Mouse (Mus musculus) layer of hippocampus, adult 9-11 months (tissue): ENCODE data around the gene Obsl1.

Experiments
- DNase-seq: peaks from one replicate; pipeline ENCODE4 v3.0.0; 2022

Gene Obsl1

DNA sequence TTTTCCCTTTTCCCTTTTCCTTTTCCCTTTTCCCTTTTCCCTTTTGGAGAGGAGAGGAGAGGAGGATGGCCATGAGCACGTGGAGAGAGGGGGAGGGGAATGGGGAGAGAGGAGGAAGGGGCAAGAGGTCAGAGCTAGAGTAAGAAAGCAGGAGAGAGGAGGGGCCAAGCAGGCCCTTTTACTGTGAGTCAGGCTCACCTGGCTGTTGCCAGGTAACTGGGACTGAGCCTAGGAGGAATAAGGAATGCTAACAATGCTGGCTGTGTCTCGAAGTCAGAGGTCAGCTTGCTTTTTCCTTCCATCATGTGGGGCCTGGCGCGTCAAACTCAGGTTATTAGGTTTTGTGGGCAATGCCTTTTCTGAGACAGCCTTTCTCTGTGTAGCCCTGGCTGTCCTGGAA lies 11.7 kb upstream of the Obsl1 start:
- DNase-seq: no peak

DNA sequence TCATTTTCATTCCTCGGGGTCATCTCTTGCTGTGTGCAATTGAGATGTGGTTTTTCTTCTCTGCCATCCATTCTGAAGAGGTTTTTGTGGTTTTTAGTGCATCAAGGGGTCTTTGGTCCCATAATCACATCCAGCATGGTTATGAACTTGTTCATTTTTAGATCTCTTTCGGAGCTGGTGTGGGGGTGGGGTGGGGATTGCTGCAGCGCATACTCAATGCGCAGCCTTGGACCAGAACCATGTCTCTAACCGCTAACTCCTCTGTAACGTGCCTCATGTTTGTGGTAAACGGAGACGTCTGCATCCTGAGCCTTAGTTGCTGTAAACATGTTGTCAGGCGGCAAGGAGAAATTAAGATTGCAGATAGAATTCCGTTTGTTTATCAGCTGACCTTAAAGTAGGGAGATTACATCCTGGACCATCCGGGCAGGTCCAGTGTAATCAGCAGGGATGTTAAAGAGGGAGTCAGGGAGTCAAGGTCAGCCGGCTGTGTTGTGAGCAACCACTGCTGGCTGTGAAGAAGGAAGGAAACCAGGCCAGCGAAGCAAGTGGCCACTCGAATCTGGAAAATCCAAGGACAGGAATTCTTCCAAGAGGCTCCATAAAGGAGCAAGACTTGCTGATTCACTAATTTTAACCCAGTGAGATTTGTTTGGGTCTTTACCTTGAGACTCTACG lies 10.6 kb upstream of the Obsl1 start:
- no peak for DNase-seq

DNA sequence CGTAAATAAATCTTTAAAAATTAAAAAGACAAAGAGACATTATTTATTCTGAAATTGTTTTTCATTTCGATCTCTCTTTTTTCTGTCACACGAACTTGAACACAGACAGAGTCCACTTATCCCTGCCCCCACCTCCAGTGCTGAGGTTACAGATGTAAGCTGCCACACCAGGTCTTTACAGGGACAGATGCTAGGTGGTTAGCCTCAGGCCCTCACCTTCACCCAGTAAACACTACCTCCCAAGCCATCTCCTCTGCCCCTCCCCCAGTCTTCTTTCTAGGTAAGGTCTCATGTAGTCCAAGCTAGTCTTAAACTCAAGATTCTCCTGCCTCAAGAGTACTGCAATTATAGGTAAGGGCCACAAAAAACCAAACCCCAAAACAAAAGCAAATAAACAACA lies 6.3 kb upstream of the Obsl1 start:
- no peak for DNase-seq

DNA sequence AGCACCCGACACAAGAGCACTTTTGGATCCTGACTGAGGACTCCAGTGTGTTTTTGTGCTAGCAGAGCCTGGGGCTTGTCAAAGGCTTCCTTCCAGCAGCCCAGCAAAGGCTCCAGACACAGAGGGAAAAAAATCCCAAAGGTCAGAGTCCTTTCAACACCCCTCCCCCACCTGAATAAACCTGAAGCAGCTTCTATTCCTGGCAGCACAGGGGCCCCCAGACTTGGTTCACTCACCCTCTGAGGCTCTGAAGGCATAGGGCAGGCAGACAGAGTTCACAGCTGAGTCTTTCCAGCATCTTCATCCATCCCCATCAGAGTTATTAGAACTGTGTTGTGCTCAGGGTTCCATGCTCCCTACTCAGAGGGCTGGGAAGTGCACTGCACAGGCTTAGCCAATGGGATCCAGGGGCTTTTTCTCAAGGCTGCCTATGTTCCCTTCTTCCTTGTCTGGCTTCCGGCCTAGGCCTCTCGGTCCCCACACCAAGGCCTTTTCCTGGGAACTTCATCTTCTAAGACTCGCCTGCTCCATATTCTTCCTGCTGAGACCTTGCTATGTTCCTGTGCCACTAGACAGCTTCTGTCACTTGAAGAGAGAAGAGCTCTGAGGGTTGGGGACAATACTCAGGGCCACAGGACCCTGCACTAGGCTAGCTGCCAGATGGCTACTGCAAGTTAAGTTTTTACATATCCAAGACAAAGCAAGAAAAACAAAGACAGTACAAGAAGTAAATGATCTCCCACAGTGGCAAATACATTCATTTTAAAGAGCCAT lies 5.4 kb upstream of the Obsl1 start:
- DNase-seq: no peak

DNA sequence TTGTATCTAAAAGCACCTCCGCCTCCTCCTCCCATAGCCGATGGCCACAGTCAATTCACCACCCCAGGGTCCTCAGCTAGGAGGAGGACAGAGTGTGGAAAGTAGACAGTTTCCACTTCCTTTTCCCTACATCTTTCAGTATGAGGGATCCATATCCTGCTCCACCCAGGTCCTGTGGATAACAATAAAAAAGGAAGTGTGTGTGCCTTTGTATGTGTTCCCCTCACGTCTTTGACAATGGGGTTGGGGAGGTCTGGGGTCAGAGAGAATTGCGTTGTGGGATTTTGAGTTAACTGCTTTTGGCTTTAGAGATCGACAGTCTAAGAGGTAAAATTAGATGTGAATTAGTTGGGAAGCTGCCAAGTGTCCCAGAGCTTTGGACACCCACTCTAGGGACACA lies 3.9 kb upstream of the Obsl1 start:
- DNase-seq: no peak

DNA sequence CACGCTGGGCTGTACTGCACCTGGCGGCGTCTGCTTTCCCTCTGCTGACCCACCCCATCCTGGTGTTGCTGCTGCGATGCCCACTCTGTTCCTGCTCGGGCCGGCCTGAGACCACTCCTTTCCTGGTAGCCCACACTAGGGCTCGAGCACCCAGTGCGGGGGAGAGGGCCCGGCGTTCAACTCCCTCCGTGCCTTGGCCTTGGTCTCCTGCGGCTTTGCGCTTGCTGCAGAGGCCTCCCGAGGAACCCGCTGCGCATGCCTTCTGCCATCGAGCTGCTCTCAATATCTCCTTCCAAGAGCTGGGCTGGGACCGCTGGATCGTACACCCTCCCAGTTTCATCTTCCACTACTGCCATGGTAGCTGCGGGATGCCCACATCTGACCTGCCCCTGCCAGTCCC lies 3.3 kb upstream of the Obsl1 start:
- no peak for DNase-seq

DNA sequence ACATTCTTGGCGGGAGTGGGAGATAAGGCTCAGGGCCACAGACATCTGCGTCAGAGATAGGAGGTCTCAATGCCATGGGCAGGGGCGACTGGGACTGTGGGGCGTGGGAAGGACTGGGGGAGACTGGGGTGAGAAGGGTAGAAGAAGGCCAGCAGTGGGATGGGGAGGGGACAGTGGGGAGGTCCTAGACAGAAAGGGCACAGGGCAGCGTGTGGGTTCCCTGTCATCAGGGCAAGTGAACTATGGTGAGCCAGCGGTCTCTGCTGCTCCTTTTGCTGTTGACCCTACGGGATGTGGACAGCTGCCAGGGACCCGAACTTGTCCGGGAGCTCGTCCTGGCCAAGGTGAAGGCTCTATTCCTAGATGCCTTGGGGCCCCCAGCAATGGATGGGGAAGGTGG lies 754 bp upstream of the Obsl1 start, which contains the start of gene Inha:
Gene Inha (plus strand): TSS at position 72 of the 400 bp plus-strand sequence.
- DNase-seq: no peak

DNA sequence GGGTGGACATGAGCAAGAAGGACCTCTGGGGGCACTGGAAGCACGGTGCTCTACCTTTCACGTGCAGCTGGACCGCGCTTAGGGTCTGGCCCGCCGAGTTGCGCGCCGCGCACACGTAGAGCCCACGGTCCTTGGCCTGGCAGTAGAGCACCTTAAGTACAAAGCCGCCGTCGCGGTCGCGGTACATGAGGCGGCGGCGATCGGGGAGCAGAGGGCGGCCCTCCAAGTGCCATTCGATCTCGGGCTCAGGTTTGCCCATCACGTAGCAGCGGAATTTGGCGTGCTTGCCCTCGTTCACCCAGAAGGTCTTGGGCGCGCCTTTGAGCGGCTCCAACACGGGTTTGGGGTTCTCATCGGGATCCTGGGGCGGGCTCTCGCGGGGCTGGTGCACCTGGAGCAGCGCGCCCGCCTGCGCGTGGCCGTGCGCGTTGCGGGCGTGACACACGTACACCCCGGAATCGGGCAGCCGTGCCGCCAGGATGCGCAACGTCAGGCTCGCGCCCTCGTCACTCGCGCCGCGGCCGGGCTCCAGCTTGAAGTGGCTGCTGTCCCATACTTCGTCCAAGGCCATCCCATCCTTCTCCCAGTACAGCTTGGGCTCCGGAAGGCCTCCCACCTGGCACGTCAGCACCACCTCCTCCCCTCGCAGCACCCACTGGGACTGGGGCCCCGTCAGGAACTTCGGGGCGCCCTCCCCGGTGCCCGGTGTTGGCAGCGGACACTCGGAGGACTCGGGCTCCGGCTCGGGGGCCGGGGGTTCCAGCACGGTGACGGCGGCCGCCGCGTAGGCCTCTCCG lies 895 bp downstream of the Obsl1 start:
- DNase-seq: peak; percentile 78

DNA sequence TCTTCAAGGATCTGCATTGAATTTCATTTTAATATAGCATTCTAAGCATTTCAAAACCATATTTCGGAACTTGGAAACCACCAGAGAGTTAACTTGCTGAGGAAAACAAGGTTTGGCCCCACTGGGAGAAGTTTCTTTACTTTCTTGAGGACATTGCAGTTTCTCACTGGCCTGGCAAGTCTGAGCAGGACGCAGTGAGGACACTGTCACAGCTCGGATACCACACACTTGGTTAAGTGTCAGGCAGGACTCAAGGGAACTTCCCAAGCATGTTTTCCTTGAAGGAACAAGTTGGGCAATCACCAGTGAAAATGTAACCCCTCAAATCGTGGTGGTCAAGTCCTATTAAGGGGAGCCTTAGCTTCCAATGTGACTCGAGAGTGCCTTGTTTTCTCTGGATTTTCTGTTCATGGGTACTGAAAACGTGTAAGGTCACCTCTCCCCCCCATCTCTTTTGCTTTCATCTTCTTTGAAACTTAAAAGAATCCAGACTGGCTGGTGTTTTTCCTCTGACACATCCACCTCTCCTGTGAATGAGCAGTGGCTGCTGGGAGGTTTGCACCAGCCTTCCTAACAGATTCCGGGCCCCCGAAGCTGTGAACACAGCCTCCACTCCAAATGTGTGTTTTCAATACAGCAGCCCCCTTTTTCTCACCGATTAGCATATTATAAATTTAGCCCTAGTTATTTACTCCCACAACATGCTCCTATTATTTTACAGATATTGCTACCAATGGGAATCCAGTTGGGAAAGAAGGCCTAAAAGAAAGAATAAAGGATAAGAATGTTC lies 1.8 kb downstream of the Obsl1 start:
- DNase-seq: peak; percentile 82

DNA sequence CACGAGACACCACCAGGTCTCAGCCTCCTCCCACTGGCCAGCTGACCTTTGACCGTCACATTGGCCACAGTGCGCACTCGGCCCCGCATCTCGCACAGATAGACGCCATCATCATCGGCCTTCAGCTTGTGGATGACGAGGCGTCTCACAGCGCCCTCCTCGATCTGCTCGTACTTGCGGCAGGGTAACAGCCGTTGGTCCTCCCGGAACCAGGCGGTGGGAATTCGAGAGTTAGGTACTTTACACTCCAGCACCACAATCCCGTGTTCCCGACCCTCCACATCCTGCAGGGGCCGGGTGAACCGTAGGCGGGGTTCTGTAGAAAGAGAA lies 2.6 kb downstream of the Obsl1 start:
- no peak for DNase-seq

DNA sequence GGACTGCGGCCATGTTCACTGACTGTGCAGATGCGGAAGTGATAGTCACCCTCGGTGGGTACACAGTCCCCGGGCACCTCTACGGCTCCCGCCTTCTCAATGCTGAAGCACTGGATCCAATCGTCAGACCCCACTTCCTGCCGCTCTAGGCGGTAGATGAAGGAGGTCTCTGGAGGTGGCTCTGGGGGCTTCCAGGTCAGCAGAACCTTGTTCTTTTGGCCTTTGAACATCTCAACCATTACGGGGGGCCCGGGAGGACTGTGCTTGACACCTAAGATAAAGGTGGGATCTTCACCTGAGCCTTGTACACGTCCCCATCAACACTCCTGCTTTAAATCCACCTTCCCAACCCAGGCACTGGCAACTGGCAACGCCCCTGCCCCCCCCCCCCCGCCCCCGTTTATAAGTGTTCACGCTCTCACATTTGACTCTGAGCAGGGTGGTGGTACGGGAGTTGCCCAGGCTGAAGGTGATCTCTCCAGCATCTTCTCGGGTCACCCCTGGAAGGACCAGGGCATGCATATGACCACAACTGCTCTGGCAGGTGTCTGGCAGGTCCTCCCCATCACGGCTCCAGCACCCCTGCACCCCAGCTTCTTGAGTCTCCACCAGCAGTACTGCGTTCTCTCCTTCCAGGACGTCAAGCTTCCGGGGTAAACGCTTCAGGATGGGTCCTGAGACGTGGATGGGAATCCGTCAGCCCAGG lies 3.2 kb downstream of the Obsl1 start:
- DNase-seq: no peak

DNA sequence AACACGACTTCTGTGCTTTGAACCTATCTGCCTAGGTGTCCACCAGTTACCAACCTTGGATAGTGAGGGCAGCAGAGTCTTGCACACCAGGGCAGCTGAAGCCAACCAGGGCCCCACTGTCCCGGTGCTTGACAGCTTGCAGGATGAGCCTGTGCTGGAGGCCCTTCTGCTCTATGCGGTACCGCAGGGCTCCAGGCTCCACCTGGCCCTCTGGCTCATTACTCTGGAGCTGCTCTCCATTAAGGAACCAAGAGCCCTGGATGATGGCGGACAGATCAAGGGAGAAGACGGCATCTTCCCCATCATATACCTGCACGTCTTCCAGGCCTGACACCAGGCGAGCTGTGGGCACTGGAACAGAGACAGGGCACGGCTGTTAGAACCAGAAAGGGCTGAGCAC lies 4.3 kb downstream of the Obsl1 start:
- no peak for DNase-seq

DNA sequence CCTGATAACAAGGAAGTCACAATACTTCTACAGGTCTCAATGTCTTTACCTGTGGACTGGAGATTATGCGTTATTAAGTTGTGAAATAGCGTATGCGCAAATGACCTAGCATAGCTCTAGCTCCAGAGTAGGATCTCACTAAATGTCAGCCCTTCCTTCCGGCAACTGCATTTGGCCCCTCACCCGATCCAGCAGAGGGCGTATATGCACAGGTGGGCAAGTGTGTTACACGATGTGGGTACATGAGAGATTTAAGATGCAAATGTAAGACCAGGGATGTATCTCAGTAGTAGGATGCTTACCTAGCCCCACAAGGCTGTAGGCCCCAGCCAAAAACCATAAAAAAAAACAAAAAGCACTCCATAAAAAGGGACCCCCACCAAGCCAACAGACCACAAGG lies 6.8 kb downstream of the Obsl1 start:
- no peak for DNase-seq

DNA sequence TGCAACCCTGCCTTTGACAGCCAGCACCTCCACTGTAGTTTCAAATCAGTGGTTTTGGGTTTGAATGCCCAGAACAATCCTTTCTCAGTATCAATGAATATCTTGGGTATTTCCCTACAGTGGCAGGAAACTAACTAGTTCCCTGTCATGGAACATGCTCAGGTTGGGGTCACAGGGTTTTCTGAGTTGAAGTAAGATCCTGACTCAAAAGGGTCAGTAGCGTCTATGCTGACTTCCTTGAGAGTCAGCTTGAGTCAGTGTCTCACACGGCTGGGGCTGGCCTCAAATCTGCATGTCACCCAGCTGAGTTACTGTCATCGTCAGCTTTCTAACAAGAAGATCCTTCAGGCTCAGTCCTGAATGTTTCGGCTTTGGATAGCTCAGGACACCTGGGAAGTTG lies 7.4 kb downstream of the Obsl1 start:
- DNase-seq: no peak

DNA sequence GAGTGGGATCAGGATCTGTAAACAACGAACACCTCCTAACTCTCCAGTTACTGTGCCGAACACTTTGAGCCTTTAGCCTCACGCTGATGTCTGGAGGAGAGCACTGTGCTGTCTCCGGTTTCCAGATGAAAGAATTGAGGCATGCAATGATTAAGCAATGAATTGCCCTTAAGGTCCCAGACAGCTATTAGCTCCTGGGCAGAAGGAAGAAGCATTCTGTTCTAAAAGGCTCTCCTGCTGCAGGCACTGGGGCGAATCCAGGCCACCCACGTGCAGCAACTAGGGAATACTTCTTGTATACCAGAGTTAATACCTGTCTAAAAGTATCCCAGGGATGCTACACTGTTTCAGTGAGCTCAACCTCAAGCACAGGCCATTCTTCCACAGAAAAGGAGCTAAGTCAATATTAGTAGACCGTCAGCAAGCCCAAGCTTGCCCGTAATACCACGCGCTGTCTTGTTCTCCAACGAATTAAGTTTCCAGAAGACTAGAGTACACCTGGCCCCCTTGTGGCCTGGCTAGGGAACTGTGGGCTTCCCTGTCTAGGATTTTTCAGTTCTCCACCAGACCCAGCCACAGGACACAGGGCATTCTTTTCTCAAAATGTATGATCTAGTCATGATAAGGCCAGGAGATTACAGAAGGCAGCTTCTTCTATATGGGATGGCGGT lies 11.2 kb downstream of the Obsl1 start:
- no peak for DNase-seq

DNA sequence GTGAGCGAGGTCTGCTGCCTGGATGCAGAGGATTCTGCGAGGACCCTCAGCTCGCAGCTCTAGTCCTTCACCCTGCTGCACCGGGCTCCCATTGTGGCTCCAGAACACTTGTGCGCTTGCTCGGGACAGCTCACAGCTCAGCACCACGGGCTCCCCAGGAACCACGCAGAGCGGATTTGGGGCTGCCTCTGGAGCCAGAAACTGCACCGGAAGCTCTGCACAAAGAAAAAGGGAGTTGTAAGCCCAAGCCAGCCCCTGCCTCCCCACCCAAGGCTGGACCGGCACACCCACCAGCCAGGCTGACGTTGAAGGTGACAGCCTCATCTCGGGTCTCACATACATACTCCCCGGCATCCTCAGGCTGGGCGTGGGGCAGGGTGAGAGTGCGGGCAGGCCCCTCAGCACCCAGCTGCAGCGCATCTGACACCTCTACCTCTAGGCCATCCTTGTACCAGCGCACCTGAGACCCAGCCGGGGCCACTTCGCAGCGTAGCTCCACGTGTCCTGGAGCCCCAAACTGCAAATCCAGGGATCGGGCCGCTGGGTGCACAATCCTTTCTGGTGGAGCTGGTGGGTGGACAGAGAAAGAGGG lies 13.6 kb downstream of the Obsl1 start:
- no peak for DNase-seq

DNA sequence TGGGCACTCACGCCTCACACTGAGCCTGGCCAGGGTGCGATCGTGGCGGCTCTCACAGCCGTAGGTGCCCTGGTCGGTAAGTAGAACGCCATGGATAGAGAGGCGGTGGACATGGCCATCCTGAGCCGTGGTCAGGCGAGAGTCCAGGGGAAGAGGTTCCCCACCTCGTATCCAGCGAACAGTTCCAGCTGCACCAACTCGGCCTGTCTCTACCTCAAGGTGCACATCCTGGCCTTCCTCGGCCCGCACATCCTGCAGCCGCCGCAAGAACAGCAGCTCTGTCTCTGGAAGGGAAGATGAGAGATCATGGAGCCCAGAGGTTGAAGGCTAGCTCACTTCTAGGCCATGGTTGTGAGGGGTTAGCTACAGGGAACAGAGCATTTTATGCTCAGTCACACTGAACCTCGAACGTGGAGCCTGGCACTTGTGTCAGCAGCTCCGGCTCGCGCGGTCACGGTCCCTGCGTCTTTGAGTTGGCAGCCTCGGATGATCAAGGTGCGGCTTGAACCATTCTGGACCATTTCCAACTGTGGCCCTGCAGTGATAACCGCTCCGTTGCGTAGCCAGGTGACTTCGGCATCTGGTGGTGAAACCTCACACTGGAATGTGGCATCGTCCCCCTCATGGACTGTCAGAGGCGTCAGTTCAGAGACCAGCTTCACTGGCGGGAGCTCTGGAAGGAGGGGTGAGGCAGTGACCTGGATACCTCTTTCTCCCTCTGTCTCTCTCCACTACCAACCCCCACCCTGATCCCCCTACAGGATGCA lies 15.3 kb downstream of the Obsl1 start:
- DNase-seq: no peak

DNA sequence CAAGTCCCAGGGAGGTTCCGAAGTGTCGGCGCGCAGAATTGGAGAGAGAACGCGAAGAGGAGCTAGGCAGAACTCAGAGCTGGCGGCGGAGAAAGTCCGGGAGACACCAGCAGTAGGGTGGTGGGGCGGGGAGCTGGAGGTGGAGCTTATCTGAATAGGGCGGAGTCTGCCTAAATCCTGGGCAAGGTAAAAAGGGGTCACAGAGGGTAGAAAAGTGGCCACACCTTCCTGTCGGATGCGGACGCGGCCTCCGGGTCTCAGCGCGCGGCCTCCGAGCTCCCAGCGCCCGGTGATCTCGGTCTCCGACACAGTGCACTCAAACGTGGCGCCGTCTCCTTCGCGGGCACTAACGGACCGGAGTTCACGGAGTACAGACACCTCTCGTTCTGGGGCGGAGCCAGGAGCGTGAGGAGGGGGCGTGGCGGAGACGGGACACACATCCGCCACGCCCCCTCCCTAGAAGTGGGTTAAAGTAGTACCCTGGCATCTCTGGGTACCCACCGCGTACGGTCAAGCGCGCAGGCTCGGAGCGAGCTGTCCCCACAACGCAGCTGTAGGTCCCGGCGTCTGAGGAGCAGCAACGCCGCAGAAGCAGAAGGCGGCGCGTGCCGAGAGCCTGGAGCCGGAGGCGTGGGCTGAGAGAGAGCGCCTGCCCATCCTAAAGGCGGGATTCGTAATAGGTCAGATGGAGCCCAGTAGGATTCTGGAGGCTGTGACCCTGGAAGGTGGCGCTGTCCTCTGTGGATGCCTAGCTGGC lies 18.7 kb downstream of the Obsl1 start:
- DNase-seq: no peak

DNA sequence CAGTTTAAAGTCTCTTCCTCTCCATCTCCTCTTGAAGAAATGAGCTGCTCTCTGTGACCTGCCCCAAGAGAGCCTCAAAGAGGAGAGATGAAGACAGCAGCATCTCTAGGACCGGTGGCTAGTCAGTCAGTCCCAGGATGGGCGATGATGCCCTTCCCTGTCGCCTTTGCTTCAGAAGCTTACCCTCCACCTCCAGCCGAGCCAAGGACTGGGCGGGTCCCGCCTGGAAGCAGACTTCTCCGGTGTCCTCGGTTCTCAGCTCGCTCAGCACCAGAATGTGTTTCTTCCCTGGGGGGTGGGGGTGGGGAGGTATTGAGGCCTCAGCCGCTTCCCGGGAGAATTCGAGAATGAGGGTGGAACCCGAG lies 19.2 kb downstream of the Obsl1 start:
- no peak for DNase-seq

DNA sequence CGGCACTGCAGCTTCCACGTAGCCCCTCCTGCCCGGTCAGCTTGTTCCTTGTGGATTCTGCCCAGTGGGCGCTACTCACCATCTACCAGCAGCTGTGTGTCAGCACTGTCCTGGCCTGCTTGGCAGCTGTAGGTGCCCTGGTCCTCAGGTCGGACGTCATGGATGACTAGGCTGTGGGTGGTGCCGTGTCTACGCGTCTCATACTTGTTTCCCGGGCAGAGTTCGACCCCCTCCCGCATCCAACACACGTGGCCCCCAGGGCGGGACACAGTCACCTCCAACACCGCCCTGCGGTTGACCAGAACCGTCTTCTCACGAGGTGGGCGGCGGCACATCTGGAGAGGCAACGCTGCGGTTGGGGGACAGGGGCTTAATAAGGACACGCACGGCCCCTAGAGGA lies 19.7 kb downstream of the Obsl1 start:
- DNase-seq: no peak
